Mouse (Mus musculus) liver, embryonic 12.5 days (tissue): ENCODE results near the gene Smim15. TPM values are rescaled to one million over a fixed set of nuclear protein-coding genes. Genes with fewer than 3 reads are reported as not detected.

Source experiments
- ATAC-seq: fragments of 200-750 bp; cut with Nextera tagmentation; 2 replicates; pipeline ENCODE4 v1.8.0; 2017; ENCODE audit warnings: moderate number of reproducible peaks, mild to moderate bottlenecking, moderate library complexity
- H3K27ac ChIP-seq: fragments of 300-500 bp; sonication (generic); 2 replicates; pipeline ENCODE4 v1.5.1; 2016; ENCODE audit warnings: mild to moderate bottlenecking
- H3K27me3 ChIP-seq: fragments of 300-500 bp; sonication (generic); replicated peaks from 2 replicates; pipeline ENCODE4 v1.6.1; 2016; ENCODE audit warnings: mild to moderate bottlenecking, moderate library complexity
- H3K36me3 ChIP-seq: fragments of 300-500 bp; sonication (generic); 2 replicates; pipeline ENCODE4 v1.6.1; 2016; ENCODE audit warnings: mild to moderate bottlenecking, moderate library complexity
- H3K4me1 ChIP-seq: fragments of 300-500 bp; sonication (generic); 2 replicates; pipeline ENCODE4 v1.6.1; 2016
- H3K4me2 ChIP-seq: fragments of 300-500 bp; sonication (generic); 2 replicates; pipeline ENCODE4 v1.6.1; 2016; ENCODE audit warnings: mild to moderate bottlenecking, moderate library complexity
- H3K4me3 ChIP-seq: fragments of 300-500 bp; sonication (generic); 2 replicates; pipeline ENCODE4 v1.5.1; 2016; ENCODE audit warnings: mild to moderate bottlenecking, moderate library complexity
- H3K9ac ChIP-seq: fragments of 300-500 bp; sonication (generic); 2 replicates; pipeline ENCODE4 v1.6.1; 2016; ENCODE audit warnings: mild to moderate bottlenecking, moderate library complexity
- H3K9me3 ChIP-seq: fragments of 300-500 bp; sonication (generic); replicated peaks from 2 replicates; pipeline ENCODE4 v1.6.1; 2016; ENCODE audit warnings: mild to moderate bottlenecking, moderate library complexity
- WGBS: fragments of 180-500 bp; shearing (Covaris S2); methylation state at CpG from one replicate; pipeline ENCODE4 v1.1.7; 2016; ENCODE audit not compliant: insufficient replicate concordance; 5-methylcytosine and 5-hydroxymethylcytosine counted together
- polyA plus RNA-seq: library from polyadenylated mRNA; unstranded; fragments of >200 nt; fragmentation: Nextera tagmentation; extraction: Ambion mirVana; gene quantifications from 2 replicates; pipeline ENCODE4 v1.2.1, GENCODE M21; 2016

The Smim15 gene
- polyA plus RNA-seq, 1 experiment from 2014 or later: 34.1 TPM

- Histone ChIP-seq H3K9me3 (no peaks in the 10 kb centered on the region), H3K9ac (no peak overlapping the region), H3K27me3 (no peaks in the 10 kb centered on the region), H3K4me2 (no peak overlapping the region), H3K36me3 (peaks cover 3% of the 10 kb centered on the region; the same call in 1 of the 2 replicates), H3K4me1 (peaks cover 41% of the 10 kb centered on the region), H3K4me3 (no peak overlapping the region), H3K27ac (no peak overlapping the region)
- ATAC-seq: no peak
- 0% methylated on average over 7 of the region's 7 CpGs for whole genome bisulfite sequencing
Measured at GRCm38 (mm10) chr13:108041358-108041757, 2.9 kb upstream of the Smim15 start.

- Histone ChIP-seq H3K4me3 (peak overlapping the region; percentile 96), H3K27ac (peak overlapping the region; percentile 89), H3K27me3 (no peaks in the 10 kb centered on the region), H3K9me3 (no peaks in the 10 kb centered on the region), H3K9ac (peak overlapping the region; percentile 95), H3K4me2 (peak overlapping the region; percentile 96), H3K4me1 (peaks cover 42% of the 10 kb centered on the region), H3K36me3 (peaks cover 22% of the 10 kb centered on the region)
- 3% methylated on average over 23 of the region's 23 CpGs for WGBS
- ATAC-seq: peak; percentile 38
Measured at GRCm38 (mm10) chr13:108043431-108044221, 620 bp upstream of the Smim15 start.

- Histone ChIP-seq H3K4me1 (peaks cover 40% of the 10 kb centered on the region), H3K36me3 (peaks cover 22% of the 10 kb centered on the region), H3K27me3 (no peaks in the 10 kb centered on the region), H3K4me3 (peak overlapping the region; percentile 22; the same call in 1 of the 2 replicates), H3K4me2 (peak overlapping the region; percentile 51), H3K27ac (no peak overlapping the region), H3K9ac (no peak overlapping the region), H3K9me3 (no peaks in the 10 kb centered on the region)
- no peak for ATAC-seq
- WGBS: 46% methylated on average over 3 of the region's 3 CpGs
Measured at GRCm38 (mm10) chr13:108045646-108046045, 1.4 kb downstream of the Smim15 start.

- ATAC-seq: no peak
- peaks cover 36% of the 10 kb centered on the region for H3K4me1 ChIP-seq
- H3K9ac ChIP-seq: no peak overlapping the region
- H3K4me3 ChIP-seq: no peak overlapping the region
- no peaks in the 10 kb centered on the region for H3K27me3 ChIP-seq
- 85% methylated on average over 3 of the region's 3 CpGs for WGBS
- H3K4me2 ChIP-seq: peak overlapping the region; percentile 51
- H3K27ac ChIP-seq: no peak overlapping the region
- H3K36me3 ChIP-seq: peaks cover 23% of the 10 kb centered on the region
- no peaks in the 10 kb centered on the region for H3K9me3 ChIP-seq
Measured at GRCm38 (mm10) chr13:108046071-108046470, 1.8 kb downstream of the Smim15 start.

- Histone ChIP-seq H3K27me3 (no peaks in the 10 kb centered on the region), H3K9me3 (no peaks in the 10 kb centered on the region), H3K36me3 (peaks cover 26% of the 10 kb centered on the region), H3K27ac (no peak overlapping the region), H3K9ac (no peak overlapping the region), H3K4me3 (no peak overlapping the region), H3K4me2 (no peak overlapping the region), H3K4me1 (peaks cover 28% of the 10 kb centered on the region)
- no peak for ATAC-seq
- 83% methylated on average over 6 of the region's 6 CpGs for WGBS
Measured at GRCm38 (mm10) chr13:108046891-108047290, 2.6 kb downstream of the Smim15 start.

- no peak overlapping the region for H3K9ac ChIP-seq
- H3K4me3 ChIP-seq: no peak overlapping the region
- peaks cover 25% of the 10 kb centered on the region for H3K4me1 ChIP-seq
- WGBS: 89% methylated on average over 6 of the region's 6 CpGs
- no peaks in the 10 kb centered on the region for H3K27me3 ChIP-seq
- H3K36me3 ChIP-seq: peaks cover 26% of the 10 kb centered on the region
- ATAC-seq: no peak
- no peak overlapping the region for H3K4me2 ChIP-seq
- no peaks in the 10 kb centered on the region for H3K9me3 ChIP-seq
- H3K27ac ChIP-seq: no peak overlapping the region
Measured at GRCm38 (mm10) chr13:108047364-108047763, 3.1 kb downstream of the Smim15 start.

GRCm38 (mm10) chr13:108056896-108057295 lies 12.7 kb downstream of the Smim15 start:
- 49% methylated on average over 3 of the region's 3 CpGs for WGBS
- H3K27ac ChIP-seq: no peak overlapping the region
- H3K36me3 ChIP-seq: no peaks in the 10 kb centered on the region
- no peak for ATAC-seq
- H3K9ac ChIP-seq: no peak overlapping the region
- H3K4me2 ChIP-seq: no peak overlapping the region
- H3K27me3 ChIP-seq: no peaks in the 10 kb centered on the region
- H3K4me3 ChIP-seq: no peak overlapping the region
- no peaks in the 10 kb centered on the region for H3K9me3 ChIP-seq
- H3K4me1 ChIP-seq: 0 out of 2 replicates have a peak, but pooled peaks cover 5% of the 10 kb centered on the region

- Histone ChIP-seq H3K27me3 (no peaks in the 10 kb centered on the region), H3K27ac (no peak overlapping the region), H3K9me3 (no peaks in the 10 kb centered on the region), H3K4me2 (no peak overlapping the region), H3K4me1 (0 out of 2 replicates have a peak, but pooled peaks cover 8% of the 10 kb centered on the region), H3K36me3 (no peaks in the 10 kb centered on the region), H3K4me3 (no peak overlapping the region), H3K9ac (no peak overlapping the region)
- no peak for ATAC-seq
- WGBS: 70% methylated on average over 7 of the region's 7 CpGs
Measured at GRCm38 (mm10) chr13:108060286-108060885, 16.1 kb downstream of the Smim15 start.

GRCm38 (mm10) chr13:108060936-108061578 lies 16.8 kb downstream of the Smim15 start:
- no peak overlapping the region for H3K27ac ChIP-seq
- no peaks in the 10 kb centered on the region for H3K9me3 ChIP-seq
- no peaks in the 10 kb centered on the region for H3K27me3 ChIP-seq
- H3K4me2 ChIP-seq: no peak overlapping the region
- H3K9ac ChIP-seq: no peak overlapping the region
- no peaks in the 10 kb centered on the region for H3K36me3 ChIP-seq
- WGBS: 69% methylated on average over 8 of the region's 8 CpGs
- no peak overlapping the region for H3K4me3 ChIP-seq
- ATAC-seq: no peak
- 0 out of 2 replicates have a peak, but pooled peaks cover 8% of the 10 kb centered on the region for H3K4me1 ChIP-seq

GRCm38 (mm10) chr13:108062900-108063299 lies 18.7 kb downstream of the Smim15 start:
- H3K4me3 ChIP-seq: no peak overlapping the region
- H3K4me2 ChIP-seq: no peak overlapping the region
- no peaks in the 10 kb centered on the region for H3K27me3 ChIP-seq
- no peaks in the 10 kb centered on the region for H3K9me3 ChIP-seq
- H3K27ac ChIP-seq: no peak overlapping the region
- 76% methylated on average over 5 of the region's 5 CpGs for WGBS
- 0 out of 2 replicates have a peak, but pooled peaks cover 3% of the 10 kb centered on the region for H3K4me1 ChIP-seq
- H3K36me3 ChIP-seq: no peaks in the 10 kb centered on the region
- ATAC-seq: no peak
- H3K9ac ChIP-seq: no peak overlapping the region

GRCm38 (mm10) chr13:108063374-108064134 lies 19.3 kb downstream of the Smim15 start:
- Histone ChIP-seq H3K4me2 (no peak overlapping the region), H3K4me3 (no peak overlapping the region), H3K27me3 (no peaks in the 10 kb centered on the region), H3K9me3 (no peaks in the 10 kb centered on the region), H3K4me1 (0 out of 2 replicates have a peak, but pooled peaks cover 3% of the 10 kb centered on the region), H3K9ac (no peak overlapping the region), H3K27ac (no peak overlapping the region), H3K36me3 (no peaks in the 10 kb centered on the region)
- ATAC-seq: no peak
- WGBS: 68% methylated on average over 11 of the region's 11 CpGs
